Comparison of ENCODE assay signal across 24 mouse cellular contexts in the genomic region with DNA sequence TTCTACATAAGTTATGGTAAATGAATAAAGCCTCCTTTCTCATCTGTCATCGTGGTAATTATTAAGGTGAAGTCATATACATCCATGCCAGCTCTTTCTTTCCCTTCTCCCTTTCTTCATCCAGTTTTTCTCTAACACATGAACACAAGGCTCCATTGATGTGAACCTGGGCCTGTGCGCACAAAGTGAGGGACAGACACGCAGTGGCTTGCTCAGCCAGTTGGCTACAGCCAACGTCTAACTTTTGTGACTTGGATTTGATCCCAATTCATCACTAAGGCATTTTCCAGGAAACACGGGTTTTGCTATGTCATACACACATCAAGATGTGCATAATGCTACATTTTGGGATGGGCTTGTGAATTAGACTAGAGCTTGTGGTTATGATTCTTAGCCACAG.
"Had no signal": no experiment of that assay in that cellular context is flagged by ENCODE, and none has a peak within 500 bp of the region (broad histone marks: within the 10 kb centered on the region; RNA-seq: fewer than 3 reads in every experiment).

No protein-coding gene starts in this region.

- H3K4me1 ChIP-seq: heart, embryonic 10.5 days; heart, embryonic 13.5 days; heart, embryonic 15.5 days; hindbrain, embryonic 13.5 days; hindbrain, embryonic 15.5 days; kidney, embryonic 15.5 days; limb, embryonic 15.5 days; liver, embryonic 12.5 days had no signal

- H3K27me3 ChIP-seq: heart, embryonic 13.5 days; heart, embryonic 15.5 days; hindbrain, embryonic 13.5 days; hindbrain, embryonic 15.5 days; kidney, embryonic 15.5 days; limb, embryonic 13.5 days; limb, embryonic 15.5 days; liver, embryonic 12.5 days had no signal

- H3K27ac ChIP-seq: heart, embryonic 10.5 days; heart, embryonic 13.5 days; heart, embryonic 15.5 days; hindbrain, embryonic 13.5 days; hindbrain, embryonic 15.5 days; hindbrain, postnatal 0 days; kidney, embryonic 15.5 days; kidney, postnatal 0 days; limb, embryonic 13.5 days; limb, embryonic 15.5 days; liver, embryonic 12.5 days had no signal

- DNase-seq: gastrocnemius, postnatal 14 days; gastrocnemius, postnatal 36 days; heart, postnatal 14 days; heart, postnatal 36 days; kidney, adult 11 months; kidney, adult 2 months; kidney, adult 9 months; kidney, postnatal 14 days; kidney, postnatal 36 days; layer of hippocampus, adult 9-11 months; layer of hippocampus, postnatal 36 days; left cerebral cortex, postnatal 4 days had no signal

- H3K36me3 ChIP-seq: heart, embryonic 10.5 days; heart, embryonic 13.5 days; heart, embryonic 15.5 days; kidney, embryonic 15.5 days; limb, embryonic 15.5 days; liver, embryonic 12.5 days had no signal

- H3K9me3 ChIP-seq: heart, embryonic 10.5 days; heart, embryonic 13.5 days; heart, embryonic 15.5 days; hindbrain, embryonic 13.5 days; hindbrain, embryonic 15.5 days; kidney, embryonic 15.5 days; limb, embryonic 13.5 days; limb, embryonic 15.5 days; liver, embryonic 12.5 days had no signal

- H3K9ac ChIP-seq: heart, embryonic 13.5 days; heart, embryonic 15.5 days; hindbrain, embryonic 13.5 days; hindbrain, embryonic 15.5 days; kidney, embryonic 15.5 days; limb, embryonic 13.5 days; limb, embryonic 15.5 days; liver, embryonic 12.5 days had no signal

- H3K4me2 ChIP-seq: heart, embryonic 13.5 days; heart, embryonic 15.5 days; hindbrain, embryonic 13.5 days; hindbrain, embryonic 15.5 days; kidney, embryonic 15.5 days; limb, embryonic 13.5 days; limb, embryonic 15.5 days; liver, embryonic 12.5 days had no signal

- H3K4me3 ChIP-seq: heart, embryonic 10.5 days; heart, embryonic 13.5 days; heart, embryonic 15.5 days; hindbrain, embryonic 13.5 days; hindbrain, embryonic 15.5 days; kidney, embryonic 15.5 days; limb, embryonic 13.5 days; limb, embryonic 15.5 days; liver, embryonic 12.5 days had no signal

- ATAC-seq: hindbrain, postnatal 0 days; intestine, embryonic 16.5 days; liver, embryonic 12.5 days had no signal
